Mouse (Mus musculus): ENCODE data around the gene Stard13.

- TF ChIP-seq CTCF (IDR thresholded peaks at IDR 0.05; ENCODE audit: low read depth, low read length) (no peak), EP300 (IDR thresholded peaks at IDR 0.05; ENCODE audit: insufficient read depth, low read depth, low read length) (no peak), POLR2A (IDR thresholded peaks at IDR 0.05; ENCODE audit: insufficient read depth, low read length) (no peak)
Observed at GRCm38 (mm10) chr5:151223696-151224366, 9.8 kb downstream of the Stard13 start.
